Mouse (Mus musculus): ENCODE data around the gene Fto.

The Fto gene

DNA sequence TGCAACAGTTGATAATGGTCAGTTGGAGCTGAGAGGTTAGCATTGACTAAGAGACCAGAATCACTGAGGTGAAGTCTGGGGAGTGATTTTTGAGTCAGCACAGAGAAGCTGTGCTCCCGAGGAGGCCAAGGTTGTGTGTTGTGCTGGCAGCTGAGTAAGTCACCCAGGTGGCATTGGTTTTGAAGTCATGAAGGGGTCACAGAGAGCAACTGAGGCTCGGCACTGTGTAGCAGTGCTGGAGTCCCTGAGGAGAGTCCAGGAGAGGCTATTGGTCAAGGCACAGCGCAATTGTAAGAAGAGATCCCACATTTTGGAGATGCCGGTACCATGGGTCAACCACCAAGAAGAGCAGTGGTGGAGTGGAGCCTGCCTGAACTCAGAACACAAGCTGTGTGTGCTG is 11.6 kb downstream of the Fto start:
- no peak for DNase-seq

DNA sequence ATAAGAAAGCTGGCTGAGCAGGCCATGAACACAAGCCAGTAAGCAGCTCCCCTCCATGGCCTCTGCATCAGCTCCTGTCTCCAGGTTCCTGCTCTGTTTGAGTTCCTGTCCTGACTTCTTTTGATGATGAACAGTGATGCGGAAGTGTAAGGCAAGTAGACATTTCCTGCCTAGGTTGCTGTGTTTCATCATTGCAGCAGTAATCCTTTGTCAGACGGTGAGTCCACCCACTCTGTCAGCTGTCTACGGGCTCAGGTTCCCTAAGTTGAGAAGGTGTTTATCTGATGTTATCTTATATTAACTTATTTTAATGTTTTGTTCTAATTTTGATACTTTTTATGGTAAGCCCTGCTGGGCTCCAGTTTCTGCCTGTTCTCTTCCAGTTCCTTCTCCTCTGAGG is 12.7 kb downstream of the Fto start:
- DNase-seq = no peak

- no peak for DNase-seq
These were observed 13.6 kb downstream of the Fto start for GRCm38 (mm10) chr8:91326946-91327345.

GRCm38 (mm10) chr8:91327471-91328205 is 14.3 kb downstream of the Fto start:
- no peak for DNase-seq

DNA sequence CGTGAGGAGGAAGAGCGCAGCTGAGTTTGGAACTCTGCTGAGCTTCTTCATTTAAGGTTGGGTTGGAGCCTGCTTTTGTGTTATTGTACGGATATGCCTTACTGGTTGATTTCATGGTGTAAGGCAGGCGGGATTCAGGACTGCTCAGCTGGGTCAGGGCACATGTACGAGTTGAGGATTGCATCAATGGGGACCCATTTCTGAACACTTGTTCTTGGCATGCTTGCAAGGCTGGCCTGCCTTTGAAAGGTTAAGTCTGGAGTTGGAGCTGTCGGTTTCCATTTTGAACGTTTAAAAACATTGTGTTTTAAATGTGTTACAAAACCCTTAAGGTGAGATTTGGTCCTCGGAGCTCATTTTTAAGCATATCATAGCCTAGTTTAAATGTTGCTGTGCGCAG is 15.7 kb downstream of the Fto start:
- no peak for DNase-seq

DNA sequence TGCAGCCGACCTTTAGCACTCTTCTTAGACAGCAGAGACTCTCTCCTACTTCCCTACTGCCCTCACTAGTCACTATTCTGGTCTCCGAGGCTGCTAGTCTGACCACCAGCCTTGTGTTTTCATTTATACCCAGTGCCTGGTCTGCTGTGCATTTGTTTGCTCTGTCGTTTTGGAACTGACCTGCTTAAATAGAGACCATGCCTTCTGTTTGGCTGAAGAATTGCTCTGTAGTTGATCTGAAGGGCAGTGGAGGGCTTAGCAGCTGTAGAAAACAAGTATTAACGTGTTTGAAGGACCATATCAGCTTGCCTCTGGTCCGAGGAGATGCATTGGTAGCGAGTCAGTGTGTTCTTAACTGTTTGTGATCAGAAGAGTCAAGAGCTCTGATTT is 16.1 kb downstream of the Fto start:
- DNase-seq = no peak

GRCm38 (mm10) chr8:91338389-91339154 is 25.2 kb downstream of the Fto start:
- DNase-seq = no peak

DNA sequence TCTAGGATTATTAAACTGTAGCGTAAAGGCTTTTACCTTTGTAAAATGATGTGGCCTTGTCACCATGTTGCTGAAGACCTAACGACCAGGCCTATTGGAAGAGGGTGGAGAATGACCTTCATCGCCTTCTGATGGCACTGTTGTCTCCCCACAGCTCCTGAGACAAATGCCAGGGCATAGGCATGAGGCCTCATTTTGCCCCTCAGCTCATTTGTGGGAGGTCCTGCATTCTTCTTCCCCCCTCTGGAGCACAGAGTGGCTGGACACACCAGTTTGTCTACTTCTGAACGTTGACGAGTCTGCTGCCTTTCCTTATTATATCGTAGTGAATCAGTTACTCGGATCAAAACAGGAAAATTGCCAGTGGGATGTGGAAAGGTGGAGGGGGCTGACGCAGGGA is 26.3 kb downstream of the Fto start:
- DNase-seq = no peak

GRCm38 (mm10) chr8:91340746-91341145 is 27.4 kb downstream of the Fto start:
- no peak for DNase-seq

- no peak for DNase-seq
These were observed 28.9 kb downstream of the Fto start for GRCm38 (mm10) chr8:91342196-91342595.

- no peak for DNase-seq
These were observed 29.5 kb downstream of the Fto start for GRCm38 (mm10) chr8:91342798-91343197.

DNA sequence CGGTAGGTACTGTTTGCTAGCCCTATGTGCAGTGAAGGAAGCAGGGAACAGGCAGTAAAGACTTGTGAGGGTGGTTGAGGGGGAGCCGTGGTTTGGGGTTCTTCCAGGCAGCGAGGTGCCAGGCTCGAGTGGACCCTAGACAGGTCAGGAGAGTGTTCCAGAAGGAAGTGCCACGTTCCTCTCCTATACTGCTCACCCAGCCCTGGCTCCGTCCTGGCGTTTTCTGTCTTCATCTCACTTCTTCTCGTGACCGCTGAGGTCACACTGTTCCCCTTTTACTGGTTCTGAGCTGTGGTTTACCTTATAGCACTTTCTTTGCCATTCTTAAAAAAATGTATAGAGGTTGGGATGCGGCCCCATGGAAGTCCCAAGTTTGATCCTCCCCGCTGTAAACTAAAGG is 31.3 kb downstream of the Fto start:
- DNase-seq = no peak

- no peak for DNase-seq
These were observed 33.8 kb downstream of the Fto start for GRCm38 (mm10) chr8:91347146-91347545.

DNA sequence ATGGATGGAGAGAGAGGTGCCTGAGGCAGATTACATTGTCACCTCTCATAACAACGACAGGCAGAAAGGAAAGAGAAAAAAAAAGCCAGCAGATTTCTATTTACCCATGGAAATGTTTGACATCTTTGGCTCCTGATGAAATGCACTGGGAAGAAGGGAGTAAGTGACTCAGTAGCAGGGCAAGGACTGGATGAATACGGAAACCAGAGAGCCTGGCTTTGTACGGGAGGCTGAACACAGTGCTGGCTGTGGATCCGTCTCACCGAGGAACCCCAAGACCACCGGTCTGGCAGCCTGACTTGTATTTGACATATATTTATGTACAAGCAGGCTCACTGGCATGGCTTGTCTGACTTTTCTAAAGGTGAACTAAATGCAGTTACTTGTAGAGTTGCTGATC is 34.3 kb downstream of the Fto start:
- DNase-seq = no peak

GRCm38 (mm10) chr8:91349816-91350215 is 36.5 kb downstream of the Fto start:
- DNase-seq = no peak

DNA sequence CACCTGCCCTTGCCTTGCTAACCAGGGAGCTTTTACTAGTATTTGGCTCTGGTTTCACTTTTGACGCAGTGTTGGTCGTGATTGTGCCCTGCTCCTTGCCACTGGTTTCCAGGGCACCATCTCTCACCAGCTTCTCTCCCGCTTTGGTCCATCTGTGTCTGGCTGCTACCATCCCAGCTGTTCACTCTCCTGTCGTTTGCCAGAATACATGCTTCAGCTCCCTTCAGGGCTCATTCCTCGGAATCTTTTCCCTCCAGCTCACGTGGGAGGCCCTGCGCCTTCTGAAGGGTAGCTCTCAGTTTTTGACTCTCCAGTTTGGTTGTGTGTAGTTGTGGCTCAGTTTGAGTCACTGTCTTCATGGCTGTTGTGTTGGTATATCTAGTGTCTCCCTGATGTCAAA is 37.3 kb downstream of the Fto start:
- no peak for DNase-seq

GRCm38 (mm10) chr8:91352598-91352997 is 39.3 kb downstream of the Fto start:
- DNase-seq = no peak

- DNase-seq = no peak
These were observed 39.7 kb downstream of the Fto start for GRCm38 (mm10) chr8:91353062-91353461.

DNA sequence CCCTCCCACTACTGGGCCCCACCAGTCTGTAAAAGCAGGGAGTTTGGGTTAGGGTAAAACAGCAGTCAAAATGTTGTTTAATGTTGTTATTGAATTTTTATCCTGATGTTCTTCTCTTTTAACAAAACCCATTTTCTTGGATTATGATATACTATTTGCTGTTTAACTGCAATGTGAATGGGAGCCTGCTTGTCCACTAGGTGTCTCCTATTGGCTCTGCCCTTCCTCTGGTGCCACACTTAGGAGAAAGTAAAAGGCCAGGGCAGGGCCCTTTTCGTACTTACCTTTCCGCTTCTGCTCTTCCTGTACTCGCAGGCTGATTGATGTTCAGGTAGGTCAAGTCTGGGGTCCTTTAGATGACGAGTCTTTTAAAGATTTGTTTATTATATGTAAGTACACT is 40.6 kb downstream of the Fto start:
- no peak for DNase-seq

GRCm38 (mm10) chr8:91355301-91355905 is 42.1 kb downstream of the Fto start:
- DNase-seq = no peak

DNA sequence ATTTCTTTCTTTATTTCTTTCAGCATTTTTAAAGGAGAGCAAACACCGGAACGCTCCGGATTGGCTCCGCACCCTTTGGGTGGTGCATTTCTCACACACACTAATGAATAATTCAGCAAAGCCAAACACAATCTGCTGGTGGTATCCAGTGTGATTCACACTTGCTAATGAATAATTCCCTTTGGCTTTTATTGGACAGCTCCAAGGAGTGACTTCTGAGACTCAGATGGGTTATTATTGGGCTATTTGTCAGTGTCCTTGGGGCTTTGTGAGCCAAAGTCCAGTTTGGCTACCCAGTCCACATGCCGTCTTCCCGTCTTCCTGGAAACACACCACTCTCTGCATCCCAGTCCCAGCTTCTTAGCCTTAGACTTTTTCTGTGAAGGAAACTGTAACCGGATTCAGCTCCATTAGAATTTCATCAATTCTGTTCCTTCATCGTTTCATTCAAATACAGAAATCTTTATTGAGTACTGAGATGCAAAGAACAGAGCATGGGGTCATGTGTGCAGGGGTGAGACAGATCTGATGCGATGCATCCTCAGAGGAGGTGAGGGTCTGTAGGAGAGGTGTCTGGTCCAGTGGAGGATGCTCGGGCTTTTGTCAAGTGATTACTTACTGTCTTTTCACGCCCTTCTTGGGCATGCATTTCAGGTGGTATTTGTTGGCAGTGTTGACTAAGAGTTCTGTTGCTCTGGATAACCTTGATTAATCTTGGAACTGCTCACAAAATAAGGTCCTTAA is 42.8 kb downstream of the Fto start:
- no peak for DNase-seq

DNA sequence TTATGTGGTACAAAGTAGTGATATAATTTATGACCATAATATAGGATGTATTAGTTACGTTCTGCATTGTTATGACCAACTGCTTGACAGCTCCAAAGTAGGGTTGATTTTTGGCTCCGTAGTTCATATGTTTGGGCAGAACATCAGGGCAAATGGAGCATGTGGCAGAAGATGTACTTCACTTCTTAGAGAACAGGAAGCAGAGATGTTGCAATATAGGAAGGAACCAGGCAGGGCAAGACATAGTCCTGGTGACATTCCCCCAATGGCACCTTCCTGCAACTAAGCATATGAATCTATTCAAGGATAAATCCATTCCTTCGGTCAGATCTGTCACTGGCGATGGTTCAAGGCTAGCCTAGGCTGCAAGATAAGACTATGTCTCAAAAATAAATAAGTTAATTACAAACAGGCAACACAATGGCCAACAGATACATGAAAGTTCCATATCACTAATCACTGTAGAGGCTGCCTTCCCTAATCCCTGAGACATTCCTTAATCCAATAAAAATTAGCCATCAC is 44.2 kb downstream of the Fto start:
- no peak for DNase-seq

- DNase-seq = no peak
These were observed 44.7 kb downstream of the Fto start for GRCm38 (mm10) chr8:91358016-91358415.
